Mouse (Mus musculus): ENCODE measurements around the gene Stap1. TPM values are rescaled to one million over a fixed set of nuclear protein-coding genes. Genes with fewer than 3 reads are reported as not detected.

Gene Stap1
- total RNA-seq, 2 experiments from 2014 or later = not detected

DNA sequence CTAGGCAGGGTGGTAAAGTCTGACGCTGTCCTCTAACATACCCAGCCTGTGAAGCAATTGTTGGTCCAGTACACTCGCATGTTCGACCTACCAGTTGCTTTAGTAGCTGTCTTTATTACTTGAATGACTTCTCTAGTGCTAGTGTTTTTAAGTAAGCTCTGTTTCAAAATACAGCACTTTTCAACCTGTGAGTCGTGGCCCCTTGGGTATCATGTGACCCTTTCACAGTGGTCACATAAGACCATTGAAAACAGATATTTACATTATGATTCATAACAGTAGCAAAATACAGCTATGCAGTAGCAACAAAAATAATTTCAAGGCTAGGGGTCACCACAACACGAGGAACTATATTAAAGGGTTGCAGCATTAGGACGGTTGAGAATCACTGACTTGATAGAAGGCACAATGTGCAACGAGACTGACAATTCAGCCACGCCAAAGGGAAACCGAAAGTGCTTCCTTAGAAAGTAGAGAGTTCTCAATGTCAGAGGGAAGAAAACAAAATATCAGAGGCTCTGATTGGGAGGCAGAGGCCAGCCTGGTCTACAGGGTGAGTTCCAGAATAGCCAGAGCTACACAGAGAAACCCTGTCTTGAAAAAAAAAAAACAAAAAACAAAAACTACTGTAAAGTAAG lies 47.0 kb downstream of the Stap1 start:
- intact Hi-C loops (cut with DNase I) = loop anchor here (5.0 kb wide), 1 partner anchor 34 kb away; no protein-coding TSS in a partner anchor
- no peak for DNase-seq

DNA sequence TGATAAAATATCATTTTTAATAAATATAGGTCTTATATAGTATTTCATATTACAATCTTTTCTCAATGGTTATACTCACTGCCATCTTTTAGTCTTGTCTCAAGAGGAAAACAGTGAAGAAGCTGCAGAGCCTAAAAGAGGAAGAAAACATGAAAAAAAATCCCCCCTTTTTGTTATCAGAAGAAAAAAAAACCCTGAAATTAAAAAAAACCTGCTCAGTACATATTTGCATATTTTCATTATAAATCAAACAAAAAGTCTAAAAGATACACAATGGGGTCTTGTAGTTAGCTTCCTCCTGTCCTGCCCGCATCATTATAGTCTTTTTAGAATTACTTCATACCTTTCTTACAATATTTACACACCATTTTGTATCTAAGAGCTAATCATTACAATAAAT lies 57.2 kb downstream of the Stap1 start:
- intact Hi-C loops (cut with DNase I) = no loop called here

DNA sequence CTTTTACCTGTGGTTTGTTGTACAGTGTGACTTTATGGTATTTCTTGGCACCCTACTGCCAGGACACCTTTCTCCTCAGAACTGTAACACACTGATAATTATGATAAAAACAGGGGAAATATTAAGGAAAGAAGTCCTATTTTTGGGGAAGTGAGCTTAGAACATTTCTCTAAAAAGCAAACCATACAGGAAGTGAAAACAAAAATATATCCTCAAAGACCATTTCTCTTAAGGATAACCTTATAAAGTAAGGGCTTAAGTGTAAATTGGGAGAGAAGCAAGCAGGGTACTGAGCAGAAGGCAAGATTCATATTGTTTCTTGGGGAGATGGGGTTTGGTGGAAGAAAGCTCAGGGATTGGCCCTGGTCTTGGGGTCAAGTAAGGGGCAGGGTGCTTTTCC lies 58.3 kb downstream of the Stap1 start:
- intact Hi-C loops (cut with DNase I) = no loop called here
- DNase-seq = no peak

More for the DNA sequence above, 57.2 kb downstream of the Stap1 start:
- no peak for DNase-seq

Other genes with a start within 250 kb of the Stap1 start
- gene Cenpc1, start 6.2 kb upstream of the Stap1 start, total RNA-seq (2021) = 10 to 100 TPM; 34.3 to 36.2 TPM
- gene Uba6, start 101.1 kb downstream of the Stap1 start, total RNA-seq (2021) = 10 to 100 TPM; 19.1 to 23.7 TPM
- not detected for gene Gnrhr, start 126.2 kb downstream of the Stap1 start, total RNA-seq (2021)
- gene Tmprss11c, start 217.6 kb downstream of the Stap1 start, total RNA-seq (2021) = not detected